Mouse (Mus musculus) olfactory bulb, adult 2 months (tissue): Measurements from ENCODE around the gene Hrasls5. TPM values are rescaled to one million over a fixed set of nuclear protein-coding genes. Genes with fewer than 3 reads are reported as not detected.

Source experiments
- H3K27ac ChIP-seq: fragments of 200-500 bp; 2 replicates; pipeline ENCODE4 v1.5.1; 2012; ENCODE audit warnings: low read depth, low read length; ENCODE audit not compliant: insufficient read depth
- H3K4me1 ChIP-seq: fragments of 200-500 bp; 2 replicates; pipeline ENCODE4 v1.6.1; 2012; ENCODE audit warnings: low read length; ENCODE audit not compliant: control insufficient read depth, insufficient read depth
- H3K4me3 ChIP-seq: fragments of 200-500 bp; 2 replicates; pipeline ENCODE4 v1.5.1; 2012; ENCODE audit warnings: mild to moderate bottlenecking, low read depth, low read length, moderate library complexity; ENCODE audit not compliant: insufficient read depth
- CTCF ChIP-seq: fragments of 200-500 bp; IDR thresholded peaks from 2 replicates; pipeline ENCODE4 v1.5.1; 2012; ENCODE audit warnings: low read depth, mild to moderate bottlenecking, low read length, moderate library complexity; ENCODE audit not compliant: insufficient read depth
- POLR2A ChIP-seq: fragments of 200-500 bp; IDR thresholded peaks from 2 replicates; pipeline ENCODE4 v1.6.1; 2012; ENCODE audit warnings: mild to moderate bottlenecking, low read depth, low read length, moderate library complexity; ENCODE audit not compliant: insufficient read depth
- WGBS: fragments of 180-500 bp; shearing (Covaris S2); methylation state at CpG from one replicate; pipeline ENCODE4 v1.1.7; 2018; 5-methylcytosine and 5-hydroxymethylcytosine counted together
- polyA plus RNA-seq: library from polyadenylated mRNA; stranded (reverse); fragments of >200 nt; gene quantifications from 2 replicates; pipeline ENCODE4 v1.2.4, GENCODE M21; 2012; ENCODE audit warnings: low replicate concordance; ENCODE audit not compliant: missing spikeins, insufficient read depth, insufficient read length

Hrasls5 gene
- polyA plus RNA-seq, 1 experiment = not detected

DNA sequence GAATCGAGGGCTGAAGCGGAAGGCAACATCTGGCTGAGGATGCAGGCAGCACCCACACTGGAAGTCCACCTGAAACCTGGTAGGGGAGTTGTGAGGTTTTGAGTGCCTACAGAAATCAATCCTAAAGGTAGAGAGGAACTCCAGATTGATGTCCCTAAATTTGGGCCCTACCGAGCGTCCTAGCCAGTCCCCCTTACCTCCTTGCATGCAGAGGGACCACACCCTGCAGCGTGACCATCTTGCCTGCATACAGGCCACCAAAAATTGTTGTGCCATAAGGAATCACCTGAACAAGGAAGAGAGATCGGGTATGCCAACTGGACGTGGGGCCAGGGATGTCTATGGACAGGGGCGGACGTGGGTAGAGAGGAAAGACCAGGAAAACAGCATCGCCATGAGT lies 8.2 kb upstream of the Hrasls5 start:
- H3K4me3 ChIP-seq = no peak overlapping the region
- 97% methylated on average over 10 of the region's 10 CpGs for WGBS
- TF ChIP-seq POLR2A (no peak), CTCF (no peak)
- peaks cover 26% of the 10 kb centered on the region for H3K4me1 ChIP-seq
- no peak overlapping the region for H3K27ac ChIP-seq

DNA sequence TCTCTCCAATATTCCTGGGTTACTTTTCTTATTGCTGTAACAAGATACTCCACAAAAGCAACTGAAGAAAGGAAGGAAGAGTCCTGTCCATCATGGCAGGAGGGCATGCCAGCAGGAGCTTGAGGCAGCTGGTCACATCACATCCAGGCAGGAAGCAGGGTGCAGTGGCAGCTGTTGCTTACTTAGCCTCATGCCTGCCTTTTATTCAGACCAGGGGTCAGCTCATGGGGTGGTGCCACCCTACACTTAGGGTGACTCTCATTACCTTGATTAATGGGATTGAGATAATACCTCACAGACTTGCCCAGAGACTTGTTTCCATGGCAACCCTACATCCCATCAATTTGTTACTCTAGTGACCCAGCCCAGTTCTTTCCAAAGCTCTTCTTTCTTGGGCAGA lies 7.3 kb upstream of the Hrasls5 start:
- Histone ChIP-seq H3K4me3 (no peak overlapping the region), H3K27ac (no peak overlapping the region), H3K4me1 (peaks cover 26% of the 10 kb centered on the region)
- no peak for TF ChIP-seq POLR2A
- no peak for TF ChIP-seq CTCF

DNA sequence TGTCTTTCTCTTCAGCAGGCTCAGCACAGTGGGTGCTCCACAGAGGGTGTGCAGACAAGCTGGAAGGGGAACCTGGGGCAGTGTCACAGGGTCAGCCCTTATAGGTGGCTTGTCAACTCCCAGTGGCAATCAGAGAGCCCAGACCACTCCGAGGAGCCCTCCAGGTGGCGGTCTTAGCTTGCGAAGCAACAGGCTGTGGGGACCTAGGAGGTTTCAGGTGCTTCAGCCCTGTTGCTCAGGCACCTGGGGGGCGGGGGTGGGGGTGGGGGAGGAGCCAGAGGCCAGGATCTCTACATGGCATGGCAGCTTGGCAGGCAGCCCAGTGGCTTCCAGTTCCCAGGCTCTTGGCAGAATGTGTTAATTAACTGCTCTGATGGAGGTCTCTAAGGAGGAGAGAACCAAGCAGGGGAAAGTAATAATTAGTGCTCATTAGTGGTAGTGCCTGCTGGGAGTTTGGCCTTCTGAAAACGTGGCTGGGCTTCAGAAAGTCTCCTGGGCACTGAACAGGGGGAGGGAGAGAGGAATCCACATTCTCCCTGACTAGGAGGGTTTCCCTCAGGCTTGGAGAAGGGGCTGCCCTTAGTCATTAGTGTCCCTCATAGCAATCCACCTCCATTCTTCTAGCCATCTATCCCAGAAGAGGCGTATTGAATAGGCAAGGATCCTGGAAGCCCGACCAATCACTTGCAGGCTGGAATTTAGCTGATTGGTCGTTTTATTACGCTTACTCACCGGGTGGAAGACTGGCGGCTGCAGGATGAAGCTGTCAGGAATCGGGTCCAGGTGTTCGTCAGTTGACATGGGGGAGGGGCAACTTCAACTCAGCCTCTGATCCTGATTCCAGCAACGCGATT lies 6.2 kb upstream of the Hrasls5 start:
- peak overlapping the region; percentile 34; the same call in 1 of the 2 replicates for H3K27ac ChIP-seq
- peak overlapping the region; percentile 3 for H3K4me3 ChIP-seq
- WGBS = 3% methylated on average over 15 of the region's 15 CpGs
- H3K4me1 ChIP-seq = peaks cover 23% of the 10 kb centered on the region
- TF ChIP-seq CTCF = no peak
- TF ChIP-seq POLR2A = no peak

DNA sequence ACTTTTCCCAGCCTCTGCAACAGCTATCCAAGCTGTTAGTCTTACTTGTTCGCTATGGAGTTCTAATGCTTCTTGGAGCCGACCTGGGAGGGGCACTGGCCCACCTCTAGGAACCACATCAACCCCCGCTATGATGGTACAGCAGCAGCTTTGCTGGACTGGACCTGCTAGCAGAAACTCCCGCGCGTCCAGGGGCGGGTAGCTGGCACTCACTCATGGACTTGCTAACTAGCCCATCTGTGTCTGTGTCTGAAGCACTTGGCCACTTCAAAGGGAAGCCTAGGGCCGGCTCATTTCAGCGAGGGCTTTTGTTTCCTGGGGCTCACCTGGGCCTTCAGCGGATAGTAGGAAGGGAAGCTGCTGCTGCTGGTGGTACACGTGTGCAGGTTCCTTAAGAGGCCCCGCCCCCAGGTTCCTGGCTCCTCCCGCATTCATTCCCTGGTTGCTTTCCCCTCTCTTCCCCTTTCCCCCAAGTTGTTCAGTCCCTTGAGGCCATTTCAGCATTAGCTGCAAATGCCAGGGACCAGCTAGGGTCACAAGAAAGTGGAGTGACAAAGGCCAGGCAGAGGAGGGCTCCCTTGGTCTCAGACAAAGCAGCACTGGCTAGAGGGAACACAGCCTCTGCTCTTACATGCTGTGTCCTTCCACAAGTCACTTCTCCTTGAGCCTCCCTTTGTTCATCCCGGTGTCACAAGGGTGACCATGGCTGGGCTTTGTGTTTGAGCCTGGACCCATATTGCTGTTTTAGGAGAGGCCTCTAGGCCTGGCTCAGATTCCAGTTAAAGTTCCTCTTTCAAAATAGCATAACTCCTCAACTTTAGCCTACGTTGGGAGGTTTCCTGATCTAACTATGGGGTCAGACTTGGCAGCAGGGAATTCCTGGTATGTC lies 5.3 kb upstream of the Hrasls5 start, which contains the start of gene Lgals12:
Gene Lgals12 (minus strand): TSS at position 393 of the 889 bp plus-strand sequence.
- Histone ChIP-seq H3K27ac (peak within 1 kb of the TSS; percentile 34; the same call in 1 of the 2 replicates), H3K4me1 (peaks cover 25% of the 10 kb centered on the region), H3K4me3 (peak within 1 kb of the TSS; percentile 3)
- WGBS = 12% methylated on average over 15 of the region's 15 CpGs
- TF ChIP-seq CTCF (no peak), POLR2A (no peak)

DNA sequence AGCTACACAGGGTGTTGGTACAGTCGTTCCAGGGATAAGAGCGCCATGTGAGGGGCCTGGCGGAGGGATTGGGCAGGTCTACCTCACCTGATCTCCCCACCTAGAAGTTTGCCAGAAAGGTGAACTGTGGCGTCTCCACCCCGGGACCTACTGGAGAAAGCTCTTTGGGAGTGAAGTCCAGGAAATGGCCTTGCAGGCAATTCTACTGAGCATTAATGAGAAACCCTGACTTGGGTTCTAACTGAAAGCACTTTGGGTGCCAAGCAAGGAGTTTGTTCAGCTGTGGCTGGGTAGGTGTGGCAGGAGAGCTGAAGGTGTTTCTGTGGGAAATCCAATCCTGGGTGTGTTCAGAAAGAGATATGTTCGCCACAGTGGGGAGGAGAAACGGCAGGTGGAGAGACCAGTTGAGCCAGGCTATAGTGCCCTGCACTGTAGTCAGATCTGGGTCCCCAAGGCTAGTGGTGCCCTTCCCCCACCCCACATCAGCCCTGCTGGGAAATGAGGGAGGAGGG lies 4.6 kb upstream of the Hrasls5 start:
- WGBS = 83% methylated on average over 7 of the region's 7 CpGs
- Histone ChIP-seq H3K4me3 (no peak overlapping the region), H3K27ac (no peak overlapping the region), H3K4me1 (peaks cover 32% of the 10 kb centered on the region)
- no peak for TF ChIP-seq POLR2A
- TF ChIP-seq CTCF = no peak

DNA sequence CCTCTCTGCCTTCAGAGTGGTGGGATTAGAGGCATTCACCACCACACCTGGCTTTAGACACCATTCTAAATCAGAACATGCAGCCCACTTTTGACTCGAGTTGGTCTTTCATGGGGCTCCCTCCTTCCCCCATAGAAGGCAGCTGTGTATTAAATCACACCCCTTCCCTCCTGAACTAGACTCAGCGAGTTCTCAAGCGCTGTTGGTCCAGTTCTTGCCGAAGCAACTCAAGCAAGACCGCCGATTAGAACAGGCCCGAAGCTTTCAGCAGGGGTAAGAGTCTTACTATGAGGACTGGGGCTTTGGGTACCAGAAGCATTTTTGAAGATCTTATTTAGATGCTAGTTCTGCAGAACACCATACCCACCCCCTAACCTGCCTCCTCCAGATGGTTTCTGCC lies 810 bp downstream of the Hrasls5 start:
- Histone ChIP-seq H3K4me1 (peaks cover 9% of the 10 kb centered on the region), H3K27ac (no peak overlapping the region), H3K4me3 (no peak overlapping the region)
- 88% methylated on average over 7 of the region's 7 CpGs for WGBS
- no peak for TF ChIP-seq POLR2A
- TF ChIP-seq CTCF = no peak

DNA sequence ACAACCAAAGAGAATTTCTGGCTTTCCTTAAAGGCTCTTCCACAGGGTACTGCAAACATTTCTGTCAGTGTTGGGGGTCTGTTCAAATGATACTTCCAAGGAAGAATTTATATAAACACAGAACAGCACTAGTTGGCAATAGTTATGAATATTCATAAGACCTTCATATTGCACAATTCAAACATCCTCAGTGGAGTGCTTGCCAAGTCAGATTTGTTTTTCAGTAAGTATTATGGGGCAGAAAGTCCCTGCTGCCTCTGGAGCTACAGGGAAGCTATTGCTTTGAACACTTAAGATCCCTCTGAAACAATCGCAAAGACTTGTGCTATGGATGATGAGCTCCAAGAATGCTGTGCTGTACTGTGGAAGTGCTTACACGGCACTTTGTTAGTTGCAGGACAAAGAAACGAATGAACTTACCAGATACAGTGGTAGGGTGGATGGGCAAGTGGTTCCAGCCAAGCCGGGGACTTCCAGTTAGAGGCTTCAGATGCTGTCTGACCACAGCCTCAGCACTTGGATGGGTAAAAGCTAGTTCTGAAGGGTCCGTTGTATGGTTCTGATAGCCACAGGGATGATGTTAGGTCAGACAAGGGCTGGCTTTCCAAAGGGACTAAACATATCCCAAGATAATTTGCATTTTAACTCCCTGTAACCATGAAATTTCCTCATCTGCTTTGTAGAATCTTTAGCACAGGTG lies 4.0 kb downstream of the Hrasls5 start:
- WGBS = 79% methylated on average over 5 of the region's 5 CpGs
- no peak for TF ChIP-seq POLR2A
- Histone ChIP-seq H3K4me1 (peaks cover 9% of the 10 kb centered on the region), H3K4me3 (no peak overlapping the region), H3K27ac (no peak overlapping the region)

DNA sequence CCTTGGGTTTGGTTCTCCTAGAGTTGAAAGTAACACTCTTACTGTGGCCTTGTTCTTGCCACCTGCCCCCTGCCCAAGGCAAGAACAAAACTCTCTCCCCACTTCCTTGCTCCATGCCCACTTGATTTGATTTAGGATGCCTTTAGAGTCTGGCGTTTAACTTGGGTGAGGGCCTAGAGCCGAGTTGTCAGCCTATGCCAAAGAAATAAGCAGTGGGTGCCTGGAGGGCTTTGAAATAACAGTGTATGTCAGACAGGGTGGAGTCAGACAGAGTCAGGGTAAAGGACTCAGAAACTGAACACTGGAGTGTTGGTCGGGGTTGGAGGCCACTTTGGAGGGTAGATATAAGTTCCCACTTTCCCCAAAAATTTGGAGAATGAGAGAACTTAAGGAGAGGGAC lies 4.7 kb downstream of the Hrasls5 start:
- H3K4me3 ChIP-seq = no peak overlapping the region
- whole genome bisulfite sequencing = 41% methylated on average over 3 of the region's 3 CpGs
- peaks cover 7% of the 10 kb centered on the region for H3K4me1 ChIP-seq
- TF ChIP-seq CTCF = no peak
- TF ChIP-seq POLR2A = no peak
- no peak overlapping the region for H3K27ac ChIP-seq
